Mouse (Mus musculus) heart, adult 2 months (tissue): ENCODE data around the gene Sdhaf3.

Source experiments
- CTCF ChIP-seq: fragments of 200-600 bp; IDR thresholded peaks from 2 replicates; pipeline ENCODE4 v1.8.1; 2022; ENCODE audit warnings: antibody characterized with exemption, mild to moderate bottlenecking, moderate library complexity
- EP300 ChIP-seq: fragments of 200-500 bp; IDR thresholded peaks from 2 replicates; pipeline ENCODE4 v1.6.1; 2011; ENCODE audit warnings: low read depth, low read length, control low read depth; ENCODE audit not compliant: insufficient read depth
- POLR2A ChIP-seq: fragments of 200-500 bp; IDR thresholded peaks from 2 replicates; pipeline ENCODE4 v1.6.1; 2011; ENCODE audit warnings: mild to moderate bottlenecking, low read depth, low read length, control low read depth; ENCODE audit not compliant: insufficient read depth

DNA sequence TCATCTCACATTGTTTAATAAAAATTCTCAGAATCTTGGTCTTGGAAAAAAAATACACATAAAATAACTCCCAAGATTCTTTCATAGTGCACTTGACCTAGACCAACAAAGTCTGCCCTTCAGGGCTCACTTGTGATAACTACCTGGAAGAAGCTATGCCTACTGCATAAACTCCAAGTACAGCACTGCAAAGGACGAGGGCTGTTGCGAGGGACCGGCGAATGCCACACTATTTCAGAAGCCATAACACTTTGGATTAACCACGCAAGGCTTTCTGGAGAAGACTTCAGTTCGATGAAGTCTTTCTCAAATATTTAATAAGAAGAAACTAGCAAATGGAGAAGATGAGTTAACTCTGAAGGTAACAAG lies 425 bp upstream of the Sdhaf3 start:
- TF ChIP-seq CTCF (no peak), POLR2A (no peak), EP300 (no peak)
